Mouse (Mus musculus) embryonic facial prominence, embryonic 14.5 days (tissue): Measurements from ENCODE around the gene Pck2. TPM values are rescaled to one million over a fixed set of nuclear protein-coding genes. Genes with fewer than 3 reads are reported as not detected.

Source experiments
- ATAC-seq: fragments of 200-750 bp; cut with Nextera tagmentation; 2 replicates; pipeline ENCODE4 v1.8.0; 2017; ENCODE audit warnings: low read depth, moderate number of reproducible peaks, moderate TSS enrichment
- DNase-seq: peaks from one replicate; pipeline ENCODE4 v3.0.0-alpha.2; 2015; ENCODE audit warnings: low spot score
- H3K27ac ChIP-seq: fragments of 300-500 bp; sonication (generic); replicated peaks from 2 replicates; pipeline ENCODE4 v1.5.1; 2014; ENCODE audit warnings: low read depth, mild to moderate bottlenecking, low read length, moderate library complexity
- H3K27me3 ChIP-seq: fragments of 300-500 bp; sonication (generic); replicated peaks from 2 replicates; pipeline ENCODE4 v1.6.1; 2014; ENCODE audit warnings: low read length; ENCODE audit not compliant: control insufficient read depth, insufficient read depth
- H3K36me3 ChIP-seq: fragments of 300-500 bp; sonication (generic); 2 replicates; pipeline ENCODE4 v1.6.1; 2014; ENCODE audit warnings: low read length, mixed read lengths; ENCODE audit not compliant: control insufficient read depth, insufficient read depth
- H3K4me1 ChIP-seq: fragments of 300-500 bp; sonication (generic); 2 replicates; pipeline ENCODE4 v1.6.1; 2014; ENCODE audit warnings: antibody characterized with exemption, low read length; ENCODE audit not compliant: control insufficient read depth, insufficient read depth
- H3K4me2 ChIP-seq: fragments of 300-500 bp; sonication (generic); 2 replicates; pipeline ENCODE4 v1.6.1; 2014; ENCODE audit warnings: low read depth, mild to moderate bottlenecking, low read length, moderate library complexity, mixed read lengths
- H3K4me3 ChIP-seq: fragments of 300-500 bp; sonication (generic); 2 replicates; pipeline ENCODE4 v1.5.1; 2014; ENCODE audit warnings: low read depth, mild to moderate bottlenecking, low read length
- H3K9ac ChIP-seq: fragments of 300-500 bp; sonication (generic); 2 replicates; pipeline ENCODE4 v1.6.1; 2014; ENCODE audit warnings: low read depth, mild to moderate bottlenecking, low read length, moderate library complexity, mixed read lengths
- H3K9me3 ChIP-seq: fragments of 300-500 bp; sonication (generic); 2 replicates; pipeline ENCODE4 v1.6.1; 2016; ENCODE audit warnings: low read length; ENCODE audit not compliant: control insufficient read depth
- WGBS: fragments of 180-500 bp; shearing (Covaris S2); extraction: QIAGEN DNeasy Blood & Tissue Kit; methylation state at CpG from one replicate; pipeline ENCODE4 v1.1.7; 2014; 5-methylcytosine and 5-hydroxymethylcytosine counted together
- polyA plus RNA-seq: library from polyadenylated mRNA; unstranded; fragments of >200 nt; fragmentation: Nextera tagmentation; extraction: Ambion mirVana; gene quantifications from 2 replicates; pipeline ENCODE4 v1.2.1, GENCODE M21; 2014

The Pck2 gene
- polyA plus RNA-seq, 1 experiment from 2014 or later = 28.1 TPM

DNA sequence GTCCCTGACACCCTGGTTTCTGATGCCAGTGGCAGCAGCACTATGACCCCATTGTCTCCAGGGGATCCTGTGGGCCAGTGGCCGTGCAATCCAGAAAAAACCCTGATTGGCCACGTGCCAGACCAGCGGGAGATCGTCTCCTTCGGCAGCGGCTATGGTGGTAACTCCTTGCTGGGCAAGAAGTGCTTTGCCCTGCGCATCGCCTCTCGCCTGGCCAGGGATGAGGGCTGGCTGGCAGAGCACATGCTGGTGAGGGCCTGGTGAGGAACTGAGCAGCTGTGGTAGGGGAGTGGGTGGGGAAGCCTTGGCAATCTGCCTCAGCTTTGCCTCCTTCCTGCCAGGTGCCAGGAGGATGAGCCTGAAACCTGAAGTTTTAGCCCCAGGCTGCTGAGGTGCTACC, 4.3 kb downstream of the Pck2 start:
- Histone ChIP-seq H3K36me3 (peaks cover 61% of the 10 kb centered on the region), H3K27ac (no peak overlapping the region)
- WGBS = 78% methylated on average over 9 of the region's 9 CpGs

DNA sequence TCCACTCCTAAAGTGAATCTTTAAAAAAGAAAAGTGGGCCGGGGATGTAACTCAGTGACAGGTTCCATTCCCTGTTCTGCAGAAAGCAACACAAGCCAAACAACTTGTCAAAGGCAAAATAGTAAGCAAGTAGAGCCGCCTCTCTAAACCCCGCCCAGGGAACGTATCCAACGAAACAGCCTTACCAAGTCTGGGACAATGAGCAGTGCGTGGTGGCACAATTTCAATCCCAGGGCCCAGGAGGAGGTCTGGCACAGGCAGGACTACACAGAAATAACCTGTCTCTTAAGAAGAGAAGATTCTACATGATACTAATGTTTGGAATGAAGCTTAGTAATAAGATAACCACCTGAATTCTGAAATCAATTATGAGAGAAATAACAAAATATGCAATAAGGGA, 10.1 kb downstream of the Pck2 start:
- no peaks in the 10 kb centered on the region for H3K27me3 ChIP-seq
- WGBS = 85% methylated on average over 6 of the region's 6 CpGs
- DNase-seq (no peak), ATAC-seq (no peak)
- H3K9ac ChIP-seq = no peak overlapping the region
- no peaks in the 10 kb centered on the region for H3K4me1 ChIP-seq
- H3K9me3 ChIP-seq = no peaks in the 10 kb centered on the region
- no peak overlapping the region for H3K4me2 ChIP-seq
- H3K27ac ChIP-seq = no peak overlapping the region
- no peak overlapping the region for H3K4me3 ChIP-seq
- peaks cover 45% of the 10 kb centered on the region for H3K36me3 ChIP-seq

More for the DNA sequence above, 4.3 kb downstream of the Pck2 start:
- Histone ChIP-seq H3K27me3 (no peaks in the 10 kb centered on the region), H3K9ac (no peak overlapping the region), H3K4me1 (peaks cover 6% of the 10 kb centered on the region), H3K4me3 (no peak overlapping the region), H3K9me3 (no peaks in the 10 kb centered on the region), H3K4me2 (no peak overlapping the region)
- DNase-seq = no peak
- ATAC-seq = no peak

DNA sequence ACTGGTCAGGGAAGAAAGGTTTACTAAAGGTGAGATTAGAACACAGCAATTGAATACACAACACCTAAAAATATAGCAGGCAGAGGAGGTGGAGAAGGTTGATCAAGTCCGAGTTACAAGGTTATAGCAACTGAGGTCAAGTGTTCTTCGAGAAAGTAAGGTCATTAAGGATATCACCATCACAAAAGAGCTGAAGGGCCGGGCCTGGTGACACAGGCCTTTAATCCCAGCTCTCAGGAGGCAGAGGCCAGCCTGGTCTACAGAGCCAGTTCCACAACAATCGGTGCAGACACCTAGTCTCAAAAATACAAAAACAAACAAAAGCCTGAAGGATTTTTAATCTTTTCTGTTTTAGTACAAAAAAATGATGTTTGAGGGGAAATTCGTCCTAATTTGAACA, 11.3 kb downstream of the Pck2 start:
- no peaks in the 10 kb centered on the region for H3K4me1 ChIP-seq
- no peak for DNase-seq
- no peak overlapping the region for H3K27ac ChIP-seq
- no peak overlapping the region for H3K4me2 ChIP-seq
- H3K9ac ChIP-seq = no peak overlapping the region
- no peak overlapping the region for H3K4me3 ChIP-seq
- 71% methylated on average over 5 of the region's 5 CpGs for WGBS
- H3K9me3 ChIP-seq = no peaks in the 10 kb centered on the region
- ATAC-seq = no peak
- no peaks in the 10 kb centered on the region for H3K27me3 ChIP-seq
- peaks cover 35% of the 10 kb centered on the region for H3K36me3 ChIP-seq

DNA sequence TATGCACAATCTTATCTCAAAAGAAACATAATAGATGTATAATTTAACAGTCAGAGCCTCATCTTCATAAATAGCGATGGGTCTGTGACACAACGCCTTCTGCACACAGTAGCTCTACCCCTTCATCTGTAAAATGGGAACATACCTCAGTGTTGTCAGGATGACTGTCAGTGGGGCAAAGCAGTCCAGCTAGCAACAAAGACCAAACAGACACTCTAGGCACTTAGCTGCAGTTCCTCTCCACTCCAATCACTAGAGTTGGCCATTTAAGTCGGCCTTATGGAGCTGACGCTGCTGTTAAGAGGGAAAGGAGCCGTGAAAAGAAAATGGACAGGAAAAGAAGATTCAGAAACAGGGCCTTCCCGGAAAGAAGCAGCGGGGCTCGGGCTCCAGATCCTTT, 11.7 kb downstream of the Pck2 start:
- ATAC-seq (no peak), DNase-seq (no peak)
- no peaks in the 10 kb centered on the region for H3K27me3 ChIP-seq
- no peak overlapping the region for H3K9ac ChIP-seq
- no peak overlapping the region for H3K4me3 ChIP-seq
- H3K4me2 ChIP-seq = no peak overlapping the region
- peaks cover 31% of the 10 kb centered on the region for H3K36me3 ChIP-seq
- WGBS = 89% methylated on average over 8 of the region's 8 CpGs
- no peaks in the 10 kb centered on the region for H3K9me3 ChIP-seq
- no peaks in the 10 kb centered on the region for H3K4me1 ChIP-seq
- H3K27ac ChIP-seq = no peak overlapping the region

DNA sequence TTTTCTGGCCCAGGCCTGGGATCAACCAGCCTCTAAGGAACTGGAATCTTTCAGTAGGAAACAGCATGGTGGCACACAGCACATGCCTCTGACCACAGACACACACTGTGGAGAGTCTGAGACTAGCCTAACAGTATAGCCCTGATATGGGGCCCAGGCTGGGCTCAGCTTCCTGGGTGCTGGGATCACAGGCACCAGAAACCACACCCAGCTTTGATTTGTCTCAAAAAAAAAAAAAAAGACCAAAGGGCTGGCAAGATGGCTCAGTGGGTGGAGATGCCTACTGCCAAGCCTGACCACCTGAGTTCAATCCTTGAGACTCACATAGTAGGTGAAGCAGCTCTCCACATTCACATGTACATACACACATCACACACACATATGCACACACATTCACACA, 14.6 kb downstream of the Pck2 start:
- Histone ChIP-seq H3K27me3 (no peaks in the 10 kb centered on the region), H3K9ac (no peak overlapping the region), H3K4me2 (no peak overlapping the region), H3K4me1 (no peaks in the 10 kb centered on the region), H3K36me3 (peaks cover 4% of the 10 kb centered on the region), H3K27ac (no peak overlapping the region), H3K4me3 (no peak overlapping the region), H3K9me3 (no peaks in the 10 kb centered on the region)
- ATAC-seq (no peak), DNase-seq (no peak)

DNA sequence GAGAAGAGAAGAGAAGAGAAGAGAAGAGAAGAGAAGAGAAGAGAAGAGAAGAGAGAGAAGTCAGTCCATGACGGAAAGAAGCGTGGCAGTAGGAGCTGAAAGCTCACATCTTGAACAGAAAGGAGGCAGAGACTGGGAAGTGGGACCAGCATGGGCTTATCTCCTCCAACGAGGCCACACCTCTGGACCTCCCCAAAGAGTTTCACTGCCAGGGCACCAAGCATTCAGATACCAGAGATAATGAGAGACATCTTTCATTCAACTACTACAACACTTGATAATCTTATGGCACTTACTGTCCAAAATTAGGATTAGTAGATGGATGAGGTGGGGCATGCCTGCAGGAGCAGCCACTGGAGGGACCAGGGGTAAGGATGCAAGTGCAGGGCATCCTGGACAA, 15.7 kb downstream of the Pck2 start:
- H3K27ac ChIP-seq = no peak overlapping the region
- WGBS = 71% methylated on average over 3 of the region's 3 CpGs
- ATAC-seq (no peak), DNase-seq (no peak)
- no peak overlapping the region for H3K4me3 ChIP-seq
- no peaks in the 10 kb centered on the region for H3K36me3 ChIP-seq
- H3K27me3 ChIP-seq = no peaks in the 10 kb centered on the region
- no peaks in the 10 kb centered on the region for H3K9me3 ChIP-seq
- H3K4me1 ChIP-seq = no peaks in the 10 kb centered on the region
- no peak overlapping the region for H3K9ac ChIP-seq
- H3K4me2 ChIP-seq = no peak overlapping the region

DNA sequence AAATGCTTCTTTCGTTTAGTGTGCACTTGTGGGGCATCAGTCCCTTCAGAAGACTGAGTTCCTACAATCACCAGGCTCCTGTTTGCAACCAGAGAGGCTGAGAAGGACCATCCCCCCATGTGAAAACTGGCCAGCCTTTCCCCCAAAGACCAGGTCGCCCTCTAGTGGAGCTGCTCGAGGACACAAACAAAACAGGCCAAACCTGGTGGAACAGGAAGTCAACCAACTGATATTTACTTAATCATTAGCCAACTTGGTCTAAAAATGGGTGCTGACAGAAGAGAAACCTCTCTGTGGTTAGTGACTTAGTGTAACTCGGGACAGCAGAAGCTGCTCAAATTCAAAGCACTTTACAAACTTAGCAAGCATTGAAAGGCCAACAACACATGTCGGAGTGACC, 16.9 kb downstream of the Pck2 start:
- Histone ChIP-seq H3K27ac (no peak overlapping the region), H3K36me3 (no peaks in the 10 kb centered on the region), H3K9me3 (no peaks in the 10 kb centered on the region), H3K9ac (no peak overlapping the region), H3K27me3 (no peaks in the 10 kb centered on the region), H3K4me1 (peaks cover 8% of the 10 kb centered on the region), H3K4me2 (no peak overlapping the region), H3K4me3 (no peak overlapping the region)
- ATAC-seq (no peak), DNase-seq (peak; percentile 70)
- 26% methylated on average over 5 of the region's 5 CpGs for WGBS

DNA sequence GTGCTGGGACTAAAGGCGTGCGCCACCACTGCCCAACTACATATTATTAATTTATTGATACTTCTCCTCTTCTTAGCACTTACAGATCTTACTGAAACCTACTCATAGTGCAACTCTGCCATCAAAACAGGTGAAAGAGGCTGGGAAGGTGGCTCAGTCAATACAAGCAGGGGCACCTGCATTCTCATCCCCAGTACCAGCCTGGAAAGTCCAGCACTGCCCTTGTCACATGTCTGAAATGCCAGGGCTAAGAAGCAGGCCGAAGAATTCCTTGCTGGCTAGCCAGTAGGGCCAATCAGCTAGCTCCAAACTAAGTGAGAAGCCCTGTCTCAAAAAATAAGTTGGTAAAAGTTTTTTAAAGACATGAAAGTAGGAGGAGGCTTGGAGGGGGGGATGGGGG, 17.5 kb downstream of the Pck2 start:
- Histone ChIP-seq H3K4me2 (no peak overlapping the region), H3K27me3 (no peaks in the 10 kb centered on the region), H3K9ac (no peak overlapping the region), H3K9me3 (no peaks in the 10 kb centered on the region), H3K27ac (no peak overlapping the region), H3K4me3 (no peak overlapping the region), H3K36me3 (no peaks in the 10 kb centered on the region), H3K4me1 (peaks cover 8% of the 10 kb centered on the region)
- 92% methylated on average over 3 of the region's 3 CpGs for WGBS
- ATAC-seq (no peak), DNase-seq (no peak)

DNA sequence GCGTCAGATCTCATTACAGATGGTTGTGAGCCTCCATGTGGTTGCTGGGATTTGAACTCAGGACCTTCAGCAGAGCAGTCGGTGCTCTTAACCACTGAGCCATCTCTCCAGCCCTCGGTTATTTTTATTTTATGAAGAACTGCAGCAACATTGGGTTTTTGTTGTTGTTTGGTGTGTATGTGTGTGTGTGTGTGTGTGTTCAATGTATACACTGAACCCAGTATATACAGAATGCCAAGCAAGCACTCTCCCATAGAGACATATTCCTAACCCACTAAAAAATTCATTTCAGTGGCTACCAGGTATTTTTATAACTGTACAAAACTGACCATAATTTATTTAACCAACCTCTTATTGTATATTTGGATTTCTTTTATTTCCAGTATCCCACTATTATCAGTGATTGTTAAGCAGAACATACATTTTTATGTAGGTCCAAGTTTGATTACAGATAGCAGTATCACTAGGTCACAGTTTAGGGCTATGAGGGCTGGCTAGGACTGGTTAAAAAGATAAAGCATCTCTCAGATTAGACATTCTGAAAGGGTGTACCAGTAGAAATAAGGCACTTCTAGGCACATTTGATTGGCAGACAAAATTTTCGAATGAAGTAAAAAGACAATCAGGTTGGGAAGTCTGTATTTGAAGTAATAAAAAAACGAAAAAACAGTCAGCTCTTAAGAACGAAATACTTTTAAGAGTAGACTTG, 18.8 kb downstream of the Pck2 start:
- Histone ChIP-seq H3K9me3 (no peaks in the 10 kb centered on the region), H3K27me3 (no peaks in the 10 kb centered on the region), H3K4me3 (peak overlapping the region; percentile 70), H3K4me1 (peaks cover 8% of the 10 kb centered on the region), H3K27ac (peak overlapping the region; percentile 98; the same call in 1 of the 2 replicates), H3K36me3 (peaks cover 9% of the 10 kb centered on the region; the same call in 1 of the 2 replicates), H3K4me2 (peak overlapping the region; percentile 65), H3K9ac (peak overlapping the region; percentile 77)
- WGBS = 52% methylated on average over 6 of the region's 6 CpGs
- no peak for ATAC-seq
- DNase-seq = no peak
